Mouse (Mus musculus) megakaryocyte, embryonic 14.5 days (primary cell): ENCODE results near the gene Prkar2a. TPM values are rescaled to one million over a fixed set of nuclear protein-coding genes. Genes with fewer than 3 reads are reported as not detected.

Source experiments
- H3K27me3 ChIP-seq: replicated peaks from 2 replicates; pipeline ENCODE3; 2012; ENCODE audit warnings: inconsistent platforms
- H3K36me3 ChIP-seq: replicated peaks from 2 replicates; pipeline ENCODE3; 2012; ENCODE audit warnings: low read length, inconsistent platforms, mixed read lengths
- H3K4me1 ChIP-seq: 2 replicates; pipeline ENCODE4 v1.6.1; 2012; ENCODE audit warnings: inconsistent platforms
- H3K4me3 ChIP-seq: replicated peaks from 2 replicates; pipeline ENCODE3; 2012; ENCODE audit warnings: moderate library complexity, mild to moderate bottlenecking, inconsistent platforms
- H3K9me3 ChIP-seq: 2 replicates; pipeline ENCODE4 v1.6.1; 2012; ENCODE audit warnings: inconsistent platforms
- FLI1 ChIP-seq: IDR thresholded peaks from 2 replicates; pipeline ENCODE4 v1.6.1; 2012; ENCODE audit warnings: low read length, inconsistent platforms, mixed read lengths
- GATA1 ChIP-seq: IDR thresholded peaks from 3 replicates; pipeline ENCODE4 v1.6.1; 2012; ENCODE audit warnings: mixed read lengths, low read length, inconsistent platforms, borderline replicate concordance
- polyA plus RNA-seq: library from polyadenylated mRNA; stranded (reverse); fragments of >175 nt; gene quantifications from 2 replicates; pipeline ENCODE4 v1.2.3, GENCODE M21; 2012; ENCODE audit warnings: low replicate concordance; ENCODE audit not compliant: insufficient read depth

Gene Prkar2a
- polyA plus RNA-seq, 1 experiment: 2.8 TPM

DNA sequence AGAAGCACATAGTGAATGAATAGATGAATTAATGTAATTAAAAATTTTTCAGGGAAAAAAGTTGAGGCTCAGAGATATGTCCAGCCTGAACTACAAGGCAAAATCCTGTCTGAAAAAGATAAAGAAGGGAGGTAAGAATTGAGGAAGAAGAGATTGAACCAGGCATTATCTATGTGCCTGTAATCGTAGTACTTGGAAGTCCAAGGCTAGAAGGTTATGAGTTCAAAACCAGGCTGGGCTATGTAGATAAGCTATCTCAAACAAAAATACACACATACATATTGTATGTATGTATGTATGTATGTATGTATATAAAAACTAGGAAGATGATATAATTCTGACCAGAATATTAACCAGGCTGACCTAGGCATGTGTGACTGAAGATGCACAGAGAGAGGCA is 103.2 kb downstream of the Prkar2a start:
- Histone ChIP-seq H3K4me1 (peaks cover 87% of the 10 kb centered on the region), H3K36me3 (peaks cover 35% of the 10 kb centered on the region)
- no peak for TF ChIP-seq FLI1
- TF ChIP-seq GATA1: no peak

DNA sequence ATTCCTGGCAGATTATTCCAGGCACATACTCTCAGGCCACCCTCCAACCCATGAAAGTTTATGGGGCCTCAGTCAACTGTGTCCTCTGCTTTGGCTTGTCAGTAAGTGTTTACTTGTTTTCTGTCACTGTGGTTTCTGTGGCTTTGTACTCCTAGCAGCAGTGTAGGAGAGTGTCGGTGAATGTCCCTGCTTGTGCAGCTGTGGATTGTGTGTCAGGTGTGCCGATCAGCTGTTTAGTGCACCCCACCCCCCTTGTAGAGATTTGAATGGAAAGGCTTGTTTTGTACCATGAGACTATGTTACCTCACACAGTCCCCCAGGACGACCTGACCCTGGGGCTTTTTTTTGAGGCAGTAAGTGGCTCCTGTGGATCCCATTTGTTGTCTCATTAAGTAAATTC is 103.6 kb downstream of the Prkar2a start:
- Histone ChIP-seq H3K27me3 (no peaks in the 10 kb centered on the region), H3K36me3 (peaks cover 36% of the 10 kb centered on the region), H3K4me1 (peaks cover 84% of the 10 kb centered on the region), H3K9me3 (no peaks in the 10 kb centered on the region), H3K4me3 (no peak overlapping the region)
- TF ChIP-seq FLI1 (no peak), GATA1 (no peak)

More for the DNA sequence above, 103.2 kb downstream of the Prkar2a start:
- Histone ChIP-seq H3K9me3 (no peaks in the 10 kb centered on the region), H3K27me3 (no peaks in the 10 kb centered on the region), H3K4me3 (no peak overlapping the region)

DNA sequence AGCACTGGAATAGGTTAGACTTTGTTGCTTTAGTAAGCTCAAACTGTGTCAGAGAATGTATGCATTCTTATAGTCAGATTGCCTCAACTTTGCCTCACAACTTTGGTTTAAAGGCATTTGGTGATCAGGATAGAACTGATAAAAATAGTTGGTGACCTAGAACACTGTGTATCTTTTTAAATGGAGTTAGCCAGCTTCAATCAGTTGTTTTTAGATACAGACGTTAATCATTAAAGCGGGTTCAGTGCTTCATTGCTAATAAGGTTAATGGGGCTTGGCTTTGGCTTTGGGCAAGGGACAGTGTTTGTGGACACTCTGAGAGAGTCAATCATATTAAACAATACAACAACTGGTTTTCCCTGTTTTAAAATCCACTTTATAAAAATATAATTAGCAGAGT is 106.2 kb downstream of the Prkar2a start:
- Histone ChIP-seq H3K9me3 (no peaks in the 10 kb centered on the region), H3K27me3 (no peaks in the 10 kb centered on the region), H3K4me3 (no peak overlapping the region), H3K4me1 (peaks cover 60% of the 10 kb centered on the region), H3K36me3 (peaks cover 50% of the 10 kb centered on the region)
- no peak for TF ChIP-seq FLI1
- no peak for TF ChIP-seq GATA1

DNA sequence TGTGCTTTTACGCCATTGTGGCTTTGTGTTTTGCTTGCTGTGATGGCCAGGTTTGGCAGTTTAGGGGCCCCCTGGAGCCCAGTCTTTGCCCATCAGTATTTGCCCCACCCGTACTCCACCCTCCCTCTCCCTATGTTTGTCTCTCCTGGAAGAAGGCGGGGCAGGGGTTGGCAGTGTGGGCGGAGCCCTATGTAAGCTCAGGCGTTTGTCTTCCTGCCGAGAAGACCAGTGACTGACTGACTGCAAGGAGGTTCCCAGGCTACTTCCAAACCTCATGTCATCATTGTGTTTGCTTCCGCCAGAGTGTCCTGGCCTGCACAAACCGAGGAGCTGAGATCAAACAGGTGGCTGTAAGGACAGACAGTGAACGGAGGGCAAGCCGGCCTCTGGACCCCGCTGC is 106.6 kb downstream of the Prkar2a start:
- Histone ChIP-seq H3K36me3 (peaks cover 53% of the 10 kb centered on the region), H3K9me3 (no peaks in the 10 kb centered on the region), H3K4me1 (peaks cover 55% of the 10 kb centered on the region), H3K4me3 (peak overlapping the region; percentile 4), H3K27me3 (no peaks in the 10 kb centered on the region)
- TF ChIP-seq FLI1: no peak
- no peak for TF ChIP-seq GATA1

DNA sequence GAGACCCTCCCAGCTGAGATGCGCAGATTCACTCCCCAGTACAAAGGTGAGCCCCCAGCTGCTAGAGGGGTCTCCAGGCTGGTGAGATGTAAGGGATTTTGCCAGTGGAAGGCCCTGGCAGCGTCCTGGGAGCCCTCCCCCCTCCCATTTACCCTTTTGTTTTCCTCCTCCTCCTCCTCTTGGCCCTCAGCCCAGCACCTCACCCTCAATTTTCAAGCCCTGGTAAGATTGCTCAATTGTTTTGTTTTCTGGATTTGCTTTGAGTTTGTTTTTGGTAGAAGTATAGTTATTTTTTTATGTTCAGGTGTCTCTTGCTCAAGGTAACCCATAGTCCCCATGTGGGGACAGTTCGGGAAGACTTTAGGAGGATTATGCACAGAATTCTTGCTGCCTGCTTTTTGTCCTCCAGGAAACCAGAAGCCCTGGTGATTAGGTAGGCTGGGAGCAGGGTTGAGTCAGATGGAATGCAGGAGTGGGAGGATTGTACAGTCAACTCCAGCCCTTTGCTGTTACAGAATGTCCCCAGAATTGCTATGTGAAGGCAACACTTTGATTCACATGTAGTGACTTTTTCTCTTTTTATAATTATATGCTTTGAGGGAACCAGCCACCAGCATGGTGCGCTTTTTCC is 107.4 kb downstream of the Prkar2a start:
- no peaks in the 10 kb centered on the region for H3K9me3 ChIP-seq
- H3K4me1 ChIP-seq: peaks cover 48% of the 10 kb centered on the region
- no peaks in the 10 kb centered on the region for H3K27me3 ChIP-seq
- no peak overlapping the region for H3K4me3 ChIP-seq
- peaks cover 57% of the 10 kb centered on the region for H3K36me3 ChIP-seq
- TF ChIP-seq FLI1 (no peak), GATA1 (no peak)

DNA sequence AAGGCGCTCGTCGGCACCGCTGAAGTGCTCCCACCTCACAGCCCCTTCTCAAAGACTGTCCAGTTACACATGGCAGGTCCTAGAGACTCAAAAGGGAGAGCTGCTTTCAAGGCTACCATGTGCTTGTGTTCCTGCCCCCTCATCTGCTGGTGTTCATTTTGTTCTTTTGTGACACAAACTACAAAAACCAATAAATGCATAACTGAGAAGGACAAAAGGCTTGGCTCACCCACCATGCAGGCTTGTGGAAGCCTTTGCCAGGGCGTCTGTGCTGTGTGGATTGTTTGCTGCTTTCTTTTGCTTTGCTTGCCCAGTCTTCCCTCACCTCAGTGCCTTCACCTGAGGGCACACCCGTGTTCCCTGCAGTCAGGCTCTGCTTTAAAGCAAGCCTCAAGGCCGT is 108.4 kb downstream of the Prkar2a start:
- Histone ChIP-seq H3K27me3 (no peaks in the 10 kb centered on the region), H3K9me3 (no peaks in the 10 kb centered on the region), H3K4me3 (no peak overlapping the region), H3K36me3 (peaks cover 67% of the 10 kb centered on the region), H3K4me1 (peaks cover 38% of the 10 kb centered on the region)
- TF ChIP-seq GATA1 (no peak), FLI1 (no peak)

DNA sequence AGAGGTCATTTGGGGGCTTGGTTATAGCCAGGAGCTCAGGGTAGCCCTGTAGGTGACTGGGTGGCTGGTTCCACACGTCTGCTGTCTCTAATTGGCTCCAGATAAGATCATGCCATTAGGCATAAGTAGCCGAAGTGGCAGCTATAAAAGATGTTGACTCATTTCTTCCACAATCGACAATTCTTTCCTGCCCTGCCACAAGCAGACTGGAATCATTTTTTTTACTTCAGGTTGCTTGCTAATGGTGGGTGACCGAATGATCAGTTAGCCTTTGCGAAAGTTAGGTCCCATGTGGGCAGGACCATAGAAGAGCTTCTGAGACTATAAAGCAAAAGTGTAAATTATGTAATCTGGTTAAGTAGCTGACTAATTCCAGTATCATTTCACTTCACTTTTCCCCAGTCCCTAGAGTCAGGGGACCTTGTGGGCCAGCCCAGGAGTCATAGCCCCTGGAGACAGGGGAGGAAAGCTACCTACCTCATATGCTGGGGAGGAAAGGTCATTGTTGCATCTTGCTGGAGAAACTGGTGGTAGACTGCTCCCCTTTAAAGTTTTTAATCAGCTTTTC is 109.5 kb downstream of the Prkar2a start:
- Histone ChIP-seq H3K27me3 (no peaks in the 10 kb centered on the region), H3K9me3 (no peaks in the 10 kb centered on the region), H3K36me3 (peaks cover 76% of the 10 kb centered on the region), H3K4me3 (no peak overlapping the region), H3K4me1 (peaks cover 27% of the 10 kb centered on the region)
- TF ChIP-seq FLI1 (no peak), GATA1 (no peak)

DNA sequence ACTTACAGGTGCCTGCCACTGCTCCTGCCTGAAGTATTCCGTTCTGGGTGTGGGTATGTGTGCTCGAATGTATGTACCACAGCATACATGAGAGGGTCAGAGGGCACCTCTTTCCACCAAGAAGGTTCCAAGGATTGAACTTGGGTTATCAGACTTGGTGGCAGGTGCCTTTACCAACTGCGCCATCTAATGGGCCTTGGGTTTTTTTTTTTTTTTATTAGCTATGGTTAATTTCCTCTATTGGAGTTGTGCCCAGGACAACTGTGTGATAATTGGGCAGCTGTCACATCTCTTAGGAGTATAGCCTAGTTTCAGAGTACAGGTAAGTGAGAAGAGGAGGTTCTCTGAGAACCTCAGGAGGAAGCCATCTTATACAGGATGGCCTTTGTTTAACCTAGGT is 110.5 kb downstream of the Prkar2a start:
- Histone ChIP-seq H3K9me3 (no peaks in the 10 kb centered on the region), H3K27me3 (no peaks in the 10 kb centered on the region), H3K4me1 (peaks cover 17% of the 10 kb centered on the region), H3K36me3 (peaks cover 86% of the 10 kb centered on the region), H3K4me3 (no peak overlapping the region)
- TF ChIP-seq GATA1: no peak

Other genes starting within 250 kb of the Prkar2a start
- 16.0 and 16.9 TPM in 2 replicates for gene Ccdc71, start 228.8 kb upstream of the Prkar2a start, polyA plus RNA-seq
- 3.8 and 6.5 TPM in 2 replicates for gene Klhdc8b, start 227.7 kb upstream of the Prkar2a start, polyA plus RNA-seq
- gene Lamb2, start 209.6 kb upstream of the Prkar2a start, polyA plus RNA-seq: 0.04 TPM in 1 of 2 replicates, not detected in the other
- 61.5 and 104 TPM in 2 replicates for gene Usp19, start 198.7 kb upstream of the Prkar2a start, polyA plus RNA-seq
- 6.5 and 33.3 TPM in 2 replicates for gene Qars, start 181.6 kb upstream of the Prkar2a start, polyA plus RNA-seq
- 22.0 and 38.5 TPM in 2 replicates for gene Qrich1, start 172.5 kb upstream of the Prkar2a start, polyA plus RNA-seq
- gene Impdh2, start 129.0 kb upstream of the Prkar2a start, polyA plus RNA-seq: 39.0 and 48.2 TPM in 2 replicates
- gene Ndufaf3, start 121.9 kb upstream of the Prkar2a start, polyA plus RNA-seq: 28.6 and 37.1 TPM in 2 replicates
- 65.8 and 158 TPM in 2 replicates for gene Dalrd3, start 119.4 kb upstream of the Prkar2a start, polyA plus RNA-seq
- gene Wdr6, start 110.6 kb upstream of the Prkar2a start, polyA plus RNA-seq: 4.8 and 5.5 TPM in 2 replicates
- 1.8 and 2.8 TPM in 2 replicates for gene P4htm, start 91.6 kb upstream of the Prkar2a start, polyA plus RNA-seq
- gene Arih2, start 39.9 kb upstream of the Prkar2a start, polyA plus RNA-seq: 33.3 and 103 TPM in 2 replicates
- 3.2 and 4.4 TPM in 2 replicates for gene Slc25a20, start 27.2 kb upstream of the Prkar2a start, polyA plus RNA-seq
- gene Ip6k2, start 94.5 kb downstream of the Prkar2a start, polyA plus RNA-seq: 19.2 and 25.5 TPM in 2 replicates
- gene Nckipsd, start 119.1 kb downstream of the Prkar2a start, polyA plus RNA-seq: 1.4 TPM in 1 of 2 replicates, not detected in the other
- 1.5 TPM in 1 of 2 replicates, not detected in the other for gene Celsr3, start 137.0 kb downstream of the Prkar2a start, polyA plus RNA-seq
- 8.6 and 23.5 TPM in 2 replicates for gene Slc26a6, start 164.0 kb downstream of the Prkar2a start, polyA plus RNA-seq
- gene Tmem89, start 225.3 kb downstream of the Prkar2a start, polyA plus RNA-seq: not detected in 2 replicates
- 221 and 266 TPM in 2 replicates for gene Uqcrc1, start 247.3 kb downstream of the Prkar2a start, polyA plus RNA-seq